Mouse (Mus musculus) small intestine, adult 2 months (tissue): Measurements from ENCODE around the gene Fam185a.

ENCODE experiments used
- CTCF ChIP-seq: fragments of 200-500 bp; IDR thresholded peaks from 2 replicates; pipeline ENCODE4 v1.5.1; 2012; ENCODE audit warnings: low read depth, mild to moderate bottlenecking, control low read depth, inconsistent platforms, low read length, moderate library complexity, mixed read lengths; ENCODE audit not compliant: insufficient replicate concordance, insufficient read length; ENCODE audit errors: extremely low read depth
- POLR2A ChIP-seq: fragments of 200-500 bp; IDR thresholded peaks from 2 replicates; pipeline ENCODE4 v1.6.1; 2012; ENCODE audit warnings: low read depth, mild to moderate bottlenecking, control low read depth, inconsistent platforms, low read length, moderate library complexity

- no peak for TF ChIP-seq CTCF
- no peak for TF ChIP-seq POLR2A
These were observed 102.2 kb downstream of the Fam185a start for GRCm38 (mm10) chr5:21526835-21527485.
